Mouse (Mus musculus) T-cell, adult 2 months (primary cell): ENCODE results near the gene Tmem183a.

Experiments used
- DNase-seq: peaks from one replicate; pipeline ENCODE4 v3.0.0; 2022; ENCODE audit warnings: low spot score

Gene Tmem183a

DNA sequence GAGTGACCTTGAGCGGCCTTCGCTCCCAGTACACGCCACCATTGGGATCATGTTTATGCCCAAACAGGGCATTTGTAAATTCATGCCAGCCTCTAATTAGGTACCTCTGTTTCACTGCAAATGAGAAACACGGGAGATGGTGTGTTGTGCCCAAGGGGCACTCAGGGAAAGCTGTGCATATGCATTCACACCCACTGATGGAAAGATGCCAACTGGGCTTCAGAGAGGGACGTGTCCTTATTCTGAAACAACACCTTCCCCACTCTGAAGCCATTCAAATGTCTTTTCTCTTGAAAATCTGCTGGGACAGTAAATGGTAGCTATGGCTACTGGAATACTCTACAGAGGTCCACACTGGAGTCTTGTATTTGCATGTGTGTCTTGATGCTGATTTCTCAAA is 43.5 kb downstream of the Tmem183a start:
- DNase-seq, result no peak

GRCm38 (mm10) chr1:134316361-134316760 is 45.4 kb downstream of the Tmem183a start:
- DNase-seq, result no peak

DNA sequence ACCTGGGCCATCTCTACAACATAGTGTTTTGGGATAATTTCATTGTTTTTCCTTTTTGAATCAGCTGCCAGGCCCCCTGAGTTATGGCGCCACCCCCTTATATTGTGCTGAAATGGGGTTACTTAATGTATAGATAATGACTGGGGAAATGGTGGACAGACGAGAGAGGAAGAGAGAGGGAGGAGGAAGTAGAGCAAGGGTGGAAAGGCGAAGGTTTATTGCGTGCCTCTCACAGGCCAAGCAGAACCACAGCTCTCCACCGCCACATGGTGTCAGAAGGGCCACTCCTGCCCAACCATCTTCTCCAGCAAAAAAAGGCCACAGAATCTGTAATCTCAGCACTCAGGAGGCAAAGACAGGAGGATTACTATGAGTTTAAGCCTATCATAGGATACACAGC is 46.6 kb downstream of the Tmem183a start:
- DNase-seq, result no peak

- no peak for DNase-seq
Measured at GRCm38 (mm10) chr1:134311760-134312159, 50.0 kb downstream of the Tmem183a start.

- DNase-seq, result no peak
Measured at GRCm38 (mm10) chr1:134310729-134311128, 51.0 kb downstream of the Tmem183a start.

GRCm38 (mm10) chr1:134310291-134310690 is 51.5 kb downstream of the Tmem183a start:
- no peak for DNase-seq

DNA sequence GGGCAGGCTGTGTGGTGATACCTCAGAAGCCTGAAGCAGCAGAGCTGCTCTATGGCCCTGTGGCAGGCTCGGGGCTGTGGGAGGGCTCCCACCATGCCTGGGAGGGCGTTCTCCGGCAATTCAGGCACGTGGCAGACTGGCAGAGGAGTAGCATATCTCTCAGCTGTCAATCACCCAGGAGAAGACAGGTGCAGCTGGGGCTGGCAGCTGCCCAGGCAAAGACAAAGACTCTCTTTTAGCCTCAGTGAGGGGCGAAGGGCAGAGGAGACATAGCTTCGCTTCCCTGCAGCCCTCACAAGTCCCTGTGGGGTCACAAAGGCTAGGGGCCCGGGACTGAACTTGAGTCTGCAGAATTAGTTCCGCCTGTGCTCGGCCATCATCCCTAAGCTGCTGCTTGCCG is 54.4 kb downstream of the Tmem183a start:
- DNase-seq, result no peak

GRCm38 (mm10) chr1:134304940-134305339 is 56.8 kb downstream of the Tmem183a start:
- no peak for DNase-seq

DNA sequence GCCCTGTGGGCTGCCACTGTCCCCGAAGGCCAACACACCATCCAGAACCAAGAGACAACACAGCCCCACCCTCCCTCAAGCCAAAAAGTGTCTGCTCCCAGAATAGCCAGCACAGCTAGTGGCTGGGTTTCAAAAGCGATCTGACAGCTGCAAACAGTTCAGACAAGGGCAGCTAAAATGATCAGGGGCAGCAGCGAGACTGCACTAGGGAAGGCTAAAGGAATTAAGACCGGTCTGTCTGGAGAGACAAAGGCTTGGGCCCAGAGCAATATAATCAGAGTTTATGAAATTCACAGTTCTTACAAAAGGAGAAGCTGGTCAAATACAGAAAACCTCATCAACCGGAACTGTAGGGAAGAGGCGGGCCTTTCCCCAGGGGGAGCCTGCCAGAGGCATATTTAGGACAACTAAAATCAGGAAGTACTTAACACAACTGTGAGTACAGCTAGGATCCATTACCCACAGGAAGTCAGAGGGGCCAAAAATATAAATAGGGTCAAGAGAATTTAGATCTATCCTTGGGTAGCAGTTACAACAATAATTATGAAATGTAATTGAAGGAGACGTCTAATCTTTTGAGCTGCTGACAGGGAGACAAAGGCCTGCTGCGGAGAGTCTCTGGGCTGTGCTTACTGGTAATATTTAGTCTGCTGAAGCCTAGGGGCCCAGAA is 59.1 kb downstream of the Tmem183a start:
- no peak for DNase-seq

DNA sequence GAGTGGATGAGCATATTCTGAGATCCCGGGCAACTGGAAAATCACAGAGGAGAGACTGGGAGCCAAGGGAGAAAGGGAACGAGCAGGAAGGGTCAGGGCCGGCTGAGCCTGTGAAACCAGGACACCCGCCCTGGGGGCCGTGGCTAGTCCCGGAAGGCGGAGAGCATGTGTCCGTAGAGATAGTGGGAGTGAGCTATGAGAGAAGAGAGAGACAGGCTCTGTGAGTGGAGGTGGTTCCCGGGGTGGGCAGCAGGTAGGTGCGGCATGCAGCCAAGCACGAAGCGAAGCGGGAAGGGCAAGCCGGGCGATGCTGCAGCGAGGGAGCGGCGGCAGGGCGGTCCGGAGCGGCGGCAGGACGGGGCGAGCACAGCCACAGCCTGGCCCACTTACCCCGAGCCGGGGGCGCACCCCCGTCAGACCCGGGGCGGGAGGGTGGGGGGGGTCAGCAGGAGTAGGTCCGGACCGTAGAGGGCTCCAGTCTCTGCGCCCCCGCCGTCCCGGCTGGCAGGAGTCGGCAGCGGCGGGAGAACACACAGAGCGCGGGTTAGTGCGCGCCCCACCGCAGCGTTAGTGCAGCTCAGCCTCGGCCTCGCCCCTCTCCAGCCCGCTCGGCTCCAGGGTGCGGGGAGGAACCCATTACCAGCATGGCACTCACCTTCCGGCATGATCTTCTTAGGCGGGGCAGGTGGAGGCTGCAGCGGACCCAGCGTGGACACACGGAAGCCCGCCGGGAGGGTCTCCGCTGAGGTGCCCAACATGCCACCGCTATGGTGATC is 63.0 kb downstream of the Tmem183a start:
- no peak for DNase-seq

DNA sequence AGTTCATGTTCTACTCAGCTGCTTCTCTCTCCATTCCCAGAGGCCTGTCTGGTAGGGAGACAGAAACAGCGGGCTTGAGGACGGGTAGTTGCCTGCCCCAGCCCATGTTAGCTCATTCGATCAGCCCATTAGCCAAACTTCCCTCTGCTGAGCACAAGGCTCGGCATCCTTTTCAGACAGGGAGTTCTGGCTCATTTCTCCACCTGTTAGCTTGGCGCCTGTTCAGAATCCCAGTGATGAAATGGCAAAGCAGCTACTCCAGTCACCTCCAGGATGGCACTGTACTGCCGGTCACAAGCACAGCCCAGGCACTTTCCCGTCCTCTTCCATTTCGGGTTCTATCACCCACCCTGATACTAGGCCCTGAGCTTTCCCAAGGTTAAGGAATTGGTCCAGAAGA is 64.5 kb downstream of the Tmem183a start:
- DNase-seq, result no peak
